Mouse (Mus musculus) stomach, embryonic 14.5 days (tissue): ENCODE measurements around the gene Aldh1a3. TPM values are rescaled to one million over a fixed set of nuclear protein-coding genes. Genes with fewer than 3 reads are reported as not detected.

Source experiments
- ATAC-seq: fragments of 200-750 bp; cut with Nextera tagmentation; 2 replicates; pipeline ENCODE4 v1.8.0; 2017; ENCODE audit warnings: low read depth, moderate TSS enrichment; ENCODE audit not compliant: insufficient number of reproducible peaks, insufficient read depth, low FRiP score
- H3K27ac ChIP-seq: fragments of 300-500 bp; sonication (generic); 2 replicates; pipeline ENCODE4 v1.5.1; 2014; ENCODE audit warnings: mild to moderate bottlenecking, low read length, moderate library complexity, mixed read lengths
- H3K27me3 ChIP-seq: fragments of 300-500 bp; sonication (generic); 2 replicates; pipeline ENCODE4 v1.6.1; 2014; ENCODE audit warnings: low read length, control low read depth, mixed read lengths; ENCODE audit not compliant: control insufficient read depth, insufficient read depth
- H3K36me3 ChIP-seq: fragments of 300-500 bp; sonication (generic); 2 replicates; pipeline ENCODE4 v1.6.1; 2014; ENCODE audit warnings: mild to moderate bottlenecking, control low read depth, low read length, moderate library complexity, mixed read lengths; ENCODE audit not compliant: control insufficient read depth, insufficient read depth
- H3K4me1 ChIP-seq: fragments of 300-500 bp; sonication (generic); 2 replicates; pipeline ENCODE4 v1.6.1; 2014; ENCODE audit warnings: low read length, control low read depth, mixed read lengths; ENCODE audit not compliant: control insufficient read depth, insufficient read depth
- H3K4me2 ChIP-seq: fragments of 300-500 bp; sonication (generic); replicated peaks from 2 replicates; pipeline ENCODE4 v1.6.1; 2014; ENCODE audit warnings: low read depth, low read length, control low read depth
- H3K4me3 ChIP-seq: fragments of 300-500 bp; sonication (generic); 2 replicates; pipeline ENCODE4 v1.5.1; 2014; ENCODE audit warnings: low read depth, low read length, control low read depth
- H3K9ac ChIP-seq: fragments of 300-500 bp; sonication (generic); replicated peaks from 2 replicates; pipeline ENCODE4 v1.6.1; 2014; ENCODE audit warnings: low read depth, mild to moderate bottlenecking, control low read depth, low read length, moderate library complexity, mixed read lengths
- H3K9me3 ChIP-seq: fragments of 300-500 bp; sonication (generic); 2 replicates; pipeline ENCODE4 v1.6.1; 2016; ENCODE audit warnings: low read depth, low read length, control low read depth; ENCODE audit not compliant: control insufficient read depth
- WGBS: fragments of 180-500 bp; shearing (Covaris S2); extraction: QIAGEN DNeasy Blood & Tissue Kit; methylation state at CpG from one replicate; pipeline ENCODE4 v1.1.7; 2014; 5-methylcytosine and 5-hydroxymethylcytosine counted together
- polyA plus RNA-seq: library from polyadenylated mRNA; unstranded; fragments of >200 nt; fragmentation: Nextera tagmentation; extraction: Ambion mirVana; gene quantifications from 2 replicates; pipeline ENCODE4 v1.2.1, GENCODE M21; 2014

Aldh1a3 gene
- polyA plus RNA-seq, 1 experiment from 2014 or later, result 11.4 TPM

GRCm38 (mm10) chr7:66405951-66406721, 21.2 kb downstream of the Aldh1a3 start:
- H3K9ac ChIP-seq, result no peak overlapping the region
- H3K4me3 ChIP-seq, result no peak overlapping the region
- no peaks in the 10 kb centered on the region for H3K27me3 ChIP-seq
- no peaks in the 10 kb centered on the region for H3K36me3 ChIP-seq
- no peak overlapping the region for H3K4me2 ChIP-seq
- peaks cover 13% of the 10 kb centered on the region; the same call in 1 of the 2 replicates for H3K4me1 ChIP-seq
- H3K9me3 ChIP-seq, result no peaks in the 10 kb centered on the region
- WGBS, result 58% methylated on average over 13 of the region's 13 CpGs
- no peak overlapping the region for H3K27ac ChIP-seq
- no peak for ATAC-seq

GRCm38 (mm10) chr7:66405541-66405940, 21.8 kb downstream of the Aldh1a3 start:
- H3K27me3 ChIP-seq, result no peaks in the 10 kb centered on the region
- no peak overlapping the region for H3K9ac ChIP-seq
- peaks cover 13% of the 10 kb centered on the region; the same call in 1 of the 2 replicates for H3K4me1 ChIP-seq
- no peaks in the 10 kb centered on the region for H3K9me3 ChIP-seq
- no peak for ATAC-seq
- no peaks in the 10 kb centered on the region for H3K36me3 ChIP-seq
- H3K4me3 ChIP-seq, result no peak overlapping the region
- WGBS, result 52% methylated on average over 11 of the region's 11 CpGs
- no peak overlapping the region for H3K27ac ChIP-seq
- no peak overlapping the region for H3K4me2 ChIP-seq

- Histone ChIP-seq H3K4me3 (no peak overlapping the region), H3K9ac (no peak overlapping the region), H3K27ac (no peak overlapping the region), H3K9me3 (no peaks in the 10 kb centered on the region), H3K4me2 (no peak overlapping the region), H3K4me1 (peaks cover 13% of the 10 kb centered on the region; the same call in 1 of the 2 replicates), H3K27me3 (no peaks in the 10 kb centered on the region), H3K36me3 (peaks cover 1% of the 10 kb centered on the region; the same call in 1 of the 2 replicates)
- 63% methylated on average over 4 of the region's 4 CpGs for WGBS
- ATAC-seq, result no peak
These were observed 22.5 kb downstream of the Aldh1a3 start for GRCm38 (mm10) chr7:66404802-66405201.

DNA sequence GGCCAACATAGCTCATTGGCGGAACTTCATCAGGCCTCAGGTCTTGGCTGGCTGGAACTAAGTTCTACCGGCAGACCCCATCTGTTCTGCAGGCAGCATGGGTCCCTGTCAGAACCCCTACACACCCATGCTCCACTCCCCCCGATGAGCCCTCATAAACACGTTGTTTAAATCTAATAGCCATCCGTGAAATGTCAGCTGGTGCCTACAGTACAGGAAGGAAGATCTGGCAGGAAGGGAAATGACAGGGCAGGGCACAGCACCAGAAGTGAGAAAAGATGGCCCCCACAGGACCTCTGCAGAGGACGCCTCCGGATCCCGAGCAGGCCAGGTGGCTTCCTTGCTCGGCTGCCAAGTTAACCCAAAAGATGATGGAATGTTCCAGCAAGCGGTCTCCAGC, 23.2 kb downstream of the Aldh1a3 start:
- H3K4me1 ChIP-seq, result peaks cover 13% of the 10 kb centered on the region; the same call in 1 of the 2 replicates
- H3K4me3 ChIP-seq, result no peak overlapping the region
- H3K4me2 ChIP-seq, result no peak overlapping the region
- ATAC-seq, result no peak
- no peak overlapping the region for H3K27ac ChIP-seq
- WGBS, result 39% methylated on average over 10 of the region's 10 CpGs
- peaks cover 4% of the 10 kb centered on the region; the same call in 1 of the 2 replicates for H3K36me3 ChIP-seq
- no peak overlapping the region for H3K9ac ChIP-seq
- no peaks in the 10 kb centered on the region for H3K9me3 ChIP-seq
- no peaks in the 10 kb centered on the region for H3K27me3 ChIP-seq

DNA sequence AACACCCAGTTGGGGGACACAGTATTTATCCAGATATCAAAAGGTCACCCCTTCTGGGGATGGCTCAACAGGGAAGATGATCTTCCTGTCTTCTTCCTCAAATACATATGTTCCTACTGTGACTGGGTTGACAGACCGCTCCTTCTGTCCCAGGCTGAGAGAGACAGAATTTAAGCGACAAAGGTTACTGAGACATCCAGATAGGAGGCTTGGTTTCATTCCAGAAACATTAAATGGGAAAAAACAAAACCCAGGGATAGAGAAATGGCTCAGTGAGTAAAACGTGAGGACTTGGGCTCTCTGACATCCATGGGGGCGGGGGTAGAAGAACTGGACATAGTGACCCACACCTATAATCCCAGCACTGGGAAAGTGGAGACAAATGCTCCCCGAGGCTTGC, 24.4 kb downstream of the Aldh1a3 start:
- 92% methylated on average over 5 of the region's 5 CpGs for WGBS

DNA sequence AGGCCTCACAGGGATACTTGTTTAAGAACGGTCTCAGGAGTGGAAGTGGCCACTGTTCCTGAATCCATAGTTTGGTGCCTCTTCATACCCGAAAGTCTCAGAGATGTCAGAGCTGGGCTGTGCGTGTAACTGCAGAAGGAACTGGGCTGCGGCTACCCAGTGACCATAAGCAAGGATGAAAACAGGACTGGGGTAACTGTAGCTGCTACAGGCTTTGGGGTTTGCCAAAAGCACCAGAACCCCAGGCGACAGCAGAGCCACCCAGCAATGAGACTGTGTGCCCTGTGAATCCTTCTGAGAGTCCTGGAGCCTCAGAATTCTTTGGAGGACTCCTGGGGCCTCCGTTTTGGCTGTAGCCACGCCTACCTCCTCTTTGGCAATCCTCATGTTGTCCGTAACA, 25.7 kb downstream of the Aldh1a3 start:
- WGBS, result 54% methylated on average over 8 of the region's 8 CpGs
- Histone ChIP-seq H3K4me2 (no peak overlapping the region), H3K4me1 (peaks cover 16% of the 10 kb centered on the region; the same call in 1 of the 2 replicates), H3K9ac (no peak overlapping the region), H3K27ac (no peak overlapping the region), H3K4me3 (no peak overlapping the region), H3K9me3 (no peaks in the 10 kb centered on the region), H3K36me3 (peaks cover 4% of the 10 kb centered on the region; the same call in 1 of the 2 replicates), H3K27me3 (no peaks in the 10 kb centered on the region)
- no peak for ATAC-seq

More for the DNA sequence above, 24.4 kb downstream of the Aldh1a3 start:
- H3K36me3 ChIP-seq, result peaks cover 4% of the 10 kb centered on the region; the same call in 1 of the 2 replicates
- no peak overlapping the region for H3K4me2 ChIP-seq
- H3K4me1 ChIP-seq, result peaks cover 13% of the 10 kb centered on the region; the same call in 1 of the 2 replicates
- H3K27me3 ChIP-seq, result no peaks in the 10 kb centered on the region
- H3K27ac ChIP-seq, result no peak overlapping the region
- no peak overlapping the region for H3K4me3 ChIP-seq
- ATAC-seq, result no peak
- H3K9ac ChIP-seq, result no peak overlapping the region
- no peaks in the 10 kb centered on the region for H3K9me3 ChIP-seq

GRCm38 (mm10) chr7:66397288-66397687, 30.0 kb downstream of the Aldh1a3 start:
- H3K4me2 ChIP-seq, result no peak overlapping the region
- H3K27me3 ChIP-seq, result no peaks in the 10 kb centered on the region
- WGBS, result 64% methylated on average over 3 of the region's 3 CpGs
- H3K36me3 ChIP-seq, result peaks cover 4% of the 10 kb centered on the region; the same call in 1 of the 2 replicates
- H3K9me3 ChIP-seq, result no peaks in the 10 kb centered on the region
- peaks cover 8% of the 10 kb centered on the region; the same call in 1 of the 2 replicates for H3K4me1 ChIP-seq
- ATAC-seq, result no peak
- no peak overlapping the region for H3K9ac ChIP-seq
- H3K4me3 ChIP-seq, result no peak overlapping the region
- H3K27ac ChIP-seq, result no peak overlapping the region

- Histone ChIP-seq H3K36me3 (no peaks in the 10 kb centered on the region), H3K4me2 (peak overlapping the region; percentile 95), H3K4me1 (peaks cover 6% of the 10 kb centered on the region; the same call in 1 of the 2 replicates), H3K9me3 (no peaks in the 10 kb centered on the region), H3K9ac (peak overlapping the region; percentile 68), H3K27me3 (no peaks in the 10 kb centered on the region), H3K4me3 (peak overlapping the region; percentile 65), H3K27ac (no peak overlapping the region; the same call in 1 of the 2 replicates)
- 11% methylated on average over 28 of the region's 28 CpGs for WGBS
- peak; percentile 69; the same call in 1 of the 2 replicates for ATAC-seq
These were observed 38.4 kb downstream of the Aldh1a3 start for GRCm38 (mm10) chr7:66388621-66389532.
